Mouse (Mus musculus): ENCODE measurements around the gene Bdkrb2.

- TF ChIP-seq GATA1 (IDR thresholded peaks at IDR 0.05; ENCODE audit: borderline replicate concordance, low read length): no peak
- TF ChIP-seq FLI1 (IDR thresholded peaks at IDR 0.05; ENCODE audit: low read length): no peak
Observed at GRCm38 (mm10) chr12:105597135-105597534, 34.1 kb downstream of the Bdkrb2 start.

Measured in megakaryocyte, embryonic 14.5 days (primary cell).